Mouse (Mus musculus): Measurements from ENCODE around the gene Tomm7.
"Not testable (repeated sequence)": the region's sequence is repeated elsewhere in the genome, so short reads cannot be mapped to it uniquely, and the experiment has no call there.

Gene Tomm7

DNA sequence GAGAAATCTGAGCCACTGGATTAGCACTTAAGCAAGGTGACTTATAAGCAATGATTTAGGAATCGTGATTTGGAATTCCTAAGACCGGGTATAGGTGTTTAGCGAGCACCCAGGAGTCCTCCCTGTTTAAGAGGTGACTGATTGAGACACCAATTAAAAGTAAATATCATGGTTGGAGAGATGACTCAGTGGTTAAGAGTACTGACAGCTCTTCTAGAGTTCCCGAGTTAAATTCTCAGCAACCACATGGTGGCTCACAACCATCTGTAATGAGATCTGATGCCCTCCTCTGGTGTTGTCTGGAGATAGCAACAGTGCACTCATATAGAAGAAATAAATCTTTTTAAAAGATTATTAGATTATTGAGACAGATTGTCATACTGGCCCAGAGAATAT lies 7.2 kb upstream of the Tomm7 start:
- DNase-seq (ENCODE audit: low spot score in 2 of 2): not testable (repeated sequence)

DNA sequence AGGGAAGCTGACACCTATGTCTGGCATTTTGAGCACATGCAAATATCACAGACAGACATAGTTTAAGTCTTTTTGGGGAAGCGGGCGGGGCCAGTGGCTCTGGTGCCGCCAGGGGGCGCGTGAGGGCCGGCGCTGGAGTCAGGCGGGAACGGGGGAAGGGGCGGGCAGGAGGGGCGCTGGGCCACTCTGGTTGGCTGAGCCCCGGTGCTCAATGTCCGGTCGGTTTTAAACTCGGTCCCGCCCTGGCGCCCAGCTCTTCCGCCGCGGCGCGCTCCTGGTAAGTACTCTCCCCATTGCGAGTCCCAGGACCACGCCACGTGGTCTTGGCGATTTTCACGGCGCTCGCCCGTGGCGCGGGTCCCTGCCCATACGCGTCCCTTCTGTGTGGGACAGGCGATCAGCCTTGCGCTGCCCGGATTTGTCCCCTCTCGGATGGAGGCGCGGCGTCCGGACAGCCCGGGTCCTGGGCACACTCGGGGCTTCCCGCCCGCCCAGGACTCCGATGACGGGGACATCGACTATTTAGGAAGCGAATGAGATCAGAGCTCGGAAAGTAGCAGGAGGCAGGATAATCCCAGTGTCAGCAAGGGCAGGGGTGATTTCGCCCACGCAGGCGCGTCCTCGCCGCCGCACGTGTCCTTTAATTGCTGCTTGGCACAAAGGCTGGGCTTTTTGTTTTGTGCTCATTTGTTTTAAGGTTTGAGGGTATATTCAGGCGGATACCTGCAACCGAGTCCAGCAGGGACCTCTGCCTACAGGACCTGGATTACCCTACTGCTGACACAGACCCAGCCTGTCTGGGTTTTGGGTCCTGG lies 6.6 kb upstream of the Tomm7 start:
- DNase-seq (ENCODE audit: low spot score in 2 of 2): peak; percentile 50 to 90

DNA sequence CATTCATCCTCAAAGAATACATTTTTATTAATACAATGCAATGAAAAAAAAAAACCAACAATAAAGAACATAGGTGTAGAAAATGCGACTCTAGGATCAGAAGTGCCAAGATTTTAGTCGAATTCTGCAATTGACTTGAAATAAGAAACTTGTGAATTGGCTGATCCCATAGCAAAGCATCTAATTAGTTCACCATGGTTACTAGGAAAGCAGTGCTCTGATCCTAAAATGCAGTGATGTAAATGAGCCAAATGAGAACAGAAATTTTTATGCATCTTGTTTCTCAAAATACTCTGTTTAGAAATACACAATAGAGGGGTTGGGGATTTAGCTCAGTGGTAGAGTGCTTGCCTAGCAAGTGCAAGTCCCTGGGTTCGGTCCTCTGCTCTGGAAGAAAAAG lies 1.2 kb upstream of the Tomm7 start:
- no peak for DNase-seq (ENCODE audit: low spot score in 2 of 2)

DNA sequence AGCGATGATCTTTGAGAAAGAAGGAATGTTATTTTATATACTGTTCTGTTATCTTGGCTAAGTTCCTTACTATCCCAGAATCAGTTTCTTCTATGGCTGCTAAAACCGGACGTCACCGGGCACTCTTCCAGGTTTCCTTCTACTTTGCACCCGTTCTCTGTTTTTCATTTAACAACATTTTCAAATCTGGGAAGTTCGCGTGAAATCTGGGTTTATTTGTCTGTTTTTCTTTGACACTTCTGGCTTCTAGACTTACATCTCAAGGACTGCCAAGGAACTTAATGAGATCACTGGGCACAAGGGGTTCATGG lies 525 bp upstream of the Tomm7 start:
- DNase-seq (ENCODE audit: low spot score in 2 of 2): peak in 1 of 2 experiments; percentile 34

DNA sequence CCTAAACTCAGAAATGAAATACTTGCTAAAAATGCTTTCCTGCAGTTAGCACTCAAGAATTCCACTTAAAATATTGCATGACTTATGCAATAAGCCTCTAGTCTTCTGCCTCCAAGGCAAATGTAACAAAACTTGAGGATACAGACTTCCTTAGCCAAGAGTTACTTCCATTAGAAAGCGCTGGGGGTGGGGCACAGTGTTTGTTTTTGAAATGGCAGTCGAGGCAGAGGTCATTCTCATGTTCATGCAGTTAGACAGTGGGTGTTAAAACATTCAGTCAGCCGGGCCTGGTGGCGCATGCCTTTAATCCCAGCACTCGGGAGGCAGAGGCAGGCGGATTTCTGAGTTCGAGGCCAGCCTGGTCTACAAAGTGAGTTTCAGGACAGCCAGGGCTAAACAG lies 5.8 kb downstream of the Tomm7 start:
- no peak for DNase-seq (ENCODE audit: low spot score in 2 of 2)

DNA sequence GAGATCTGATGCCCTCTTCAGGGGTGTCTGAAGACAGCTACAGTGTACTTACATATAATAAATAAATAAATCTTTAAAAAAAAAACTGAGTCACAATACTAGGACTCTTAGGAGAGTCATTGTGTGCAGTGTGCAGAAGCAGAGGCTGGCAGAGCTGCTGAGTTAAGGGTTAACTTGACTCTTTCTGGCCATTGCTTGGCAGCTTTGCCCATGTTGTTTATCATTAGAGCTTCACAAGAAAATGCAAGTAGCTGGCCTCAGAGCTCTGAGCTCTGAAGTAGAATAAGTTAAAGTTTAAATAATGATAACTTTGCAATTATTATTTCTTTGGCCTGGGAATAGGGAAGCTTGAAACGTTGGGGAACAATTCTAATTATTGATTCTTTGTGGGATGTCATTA lies 8.3 kb downstream of the Tomm7 start:
- DNase-seq (ENCODE audit: low spot score in 2 of 2): not testable (repeated sequence)

DNA sequence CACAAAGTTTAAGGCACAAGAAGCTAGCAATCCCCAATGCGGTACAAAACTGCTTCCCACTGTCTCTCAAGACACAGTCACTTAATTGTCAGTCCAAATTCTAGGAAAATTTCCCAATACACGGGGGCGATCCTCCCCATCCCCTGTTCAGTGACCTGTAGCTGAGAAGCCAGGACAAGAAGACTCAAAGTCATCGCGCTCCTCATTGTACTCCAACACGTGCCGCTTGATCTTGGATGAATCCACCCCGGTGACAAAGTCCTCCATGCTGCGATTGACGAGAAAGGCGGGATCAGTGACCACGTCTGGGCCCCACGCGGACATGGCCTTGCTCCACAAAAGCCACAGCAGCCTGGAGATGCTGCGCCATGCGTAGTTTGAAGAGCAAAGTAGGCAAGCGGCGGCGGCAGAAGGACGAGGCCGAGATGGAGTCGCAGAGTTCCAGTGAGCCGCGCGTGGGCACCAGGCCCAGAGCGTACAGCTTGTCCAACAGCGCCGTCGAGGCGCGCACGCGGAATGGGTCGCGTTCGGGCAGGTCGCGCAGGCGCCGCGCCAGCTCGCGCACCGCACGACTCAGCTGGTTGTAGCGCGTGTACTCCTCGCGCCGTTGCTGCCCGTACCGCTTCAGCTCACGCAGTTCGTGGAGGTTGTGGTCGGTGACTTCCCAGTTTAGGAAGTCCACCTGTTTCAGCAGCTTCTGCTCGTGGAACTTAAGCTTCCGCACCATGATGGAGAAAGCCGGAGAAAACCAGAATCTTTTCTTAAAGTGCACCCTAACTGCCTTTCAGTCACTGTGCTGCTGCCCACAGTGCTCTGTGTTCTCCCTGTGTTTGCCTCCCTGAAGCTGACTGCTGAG lies 12.8 kb downstream of the Tomm7 start:
- DNase-seq (ENCODE audit: low spot score in 2 of 2): no peak

GRCm38 (mm10) chr5:23826321-23827004 lies 17.5 kb downstream of the Tomm7 start:
- DNase-seq (ENCODE audit: low spot score in 2 of 2): peak in 1 of 2 experiments; percentile 17

DNA sequence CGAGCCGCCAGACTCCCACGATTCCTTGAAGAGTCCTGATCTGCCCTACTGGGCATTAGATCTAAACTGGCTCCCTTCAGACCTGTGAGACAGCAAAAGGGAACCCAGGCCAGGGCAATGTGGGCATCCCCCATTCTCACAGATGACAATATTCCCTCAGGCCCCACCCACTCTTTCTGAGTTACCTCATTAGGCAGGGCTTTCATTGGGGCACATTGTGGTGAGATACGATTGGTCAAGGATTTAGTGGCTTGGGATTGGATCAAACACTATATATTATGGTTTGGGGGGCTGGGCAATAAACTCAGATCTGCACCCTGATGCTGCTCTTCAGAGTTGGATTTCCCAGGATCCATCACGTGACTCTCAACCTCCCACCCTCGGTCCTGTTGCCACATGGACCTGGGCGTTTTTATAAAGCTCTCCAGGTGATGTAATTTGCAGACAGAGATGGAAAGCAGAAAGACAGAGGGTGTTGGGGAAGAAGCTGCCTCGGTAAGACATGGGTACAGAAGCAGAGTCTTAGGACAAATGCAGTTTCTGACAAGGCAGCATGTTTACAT lies 19.7 kb downstream of the Tomm7 start:
- DNase-seq (ENCODE audit: low spot score in 2 of 2): no peak

GRCm38 (mm10) chr5:23822306-23822705 lies 21.7 kb downstream of the Tomm7 start:
- DNase-seq (ENCODE audit: low spot score in 2 of 2): no peak

DNA sequence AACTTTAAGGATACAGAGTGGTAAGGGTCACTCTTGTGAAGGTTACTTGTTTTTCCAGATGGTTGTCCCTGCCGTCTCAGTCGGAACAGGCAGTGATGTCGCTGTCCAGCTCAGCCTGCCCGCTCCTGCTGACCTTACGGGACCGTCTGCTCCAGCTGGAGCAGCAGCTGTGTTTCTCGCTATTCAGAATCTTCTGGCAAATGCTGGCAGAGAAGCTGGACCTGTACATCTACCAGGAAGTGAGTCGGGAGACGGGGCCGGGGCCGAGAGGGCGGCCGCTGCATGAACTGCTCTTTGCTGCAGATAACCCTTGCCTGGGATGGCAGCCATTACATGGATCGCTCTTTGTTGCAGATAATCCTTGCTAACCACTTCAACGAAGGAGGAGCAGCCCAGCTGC lies 27.3 kb downstream of the Tomm7 start:
- no peak for DNase-seq (ENCODE audit: low spot score in 2 of 2)

DNA sequence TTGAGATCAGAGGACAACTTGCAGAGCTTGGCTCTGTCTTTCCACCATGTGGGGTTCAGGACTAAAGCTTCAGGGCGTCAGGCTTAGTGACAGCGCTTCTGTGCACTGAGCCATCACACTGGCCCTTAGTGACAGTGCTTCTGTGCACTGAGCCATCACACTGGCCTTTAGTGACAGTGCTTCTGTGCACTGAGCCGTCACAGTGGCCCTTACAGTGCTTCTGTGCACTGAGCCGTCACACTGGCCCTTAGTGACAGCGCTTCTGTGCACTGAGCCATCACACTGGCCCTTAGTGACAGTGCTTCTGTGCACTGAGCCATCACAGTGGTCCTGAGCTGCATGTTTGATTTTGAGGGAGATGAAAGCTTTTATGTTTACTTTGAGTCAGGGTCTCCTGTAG lies 29.1 kb downstream of the Tomm7 start:
- DNase-seq (ENCODE audit: low spot score in 2 of 2): no peak

- DNase-seq (ENCODE audit: low spot score in 2 of 2): no peak
Observed at GRCm38 (mm10) chr5:23792726-23793125, 51.2 kb downstream of the Tomm7 start.

DNA sequence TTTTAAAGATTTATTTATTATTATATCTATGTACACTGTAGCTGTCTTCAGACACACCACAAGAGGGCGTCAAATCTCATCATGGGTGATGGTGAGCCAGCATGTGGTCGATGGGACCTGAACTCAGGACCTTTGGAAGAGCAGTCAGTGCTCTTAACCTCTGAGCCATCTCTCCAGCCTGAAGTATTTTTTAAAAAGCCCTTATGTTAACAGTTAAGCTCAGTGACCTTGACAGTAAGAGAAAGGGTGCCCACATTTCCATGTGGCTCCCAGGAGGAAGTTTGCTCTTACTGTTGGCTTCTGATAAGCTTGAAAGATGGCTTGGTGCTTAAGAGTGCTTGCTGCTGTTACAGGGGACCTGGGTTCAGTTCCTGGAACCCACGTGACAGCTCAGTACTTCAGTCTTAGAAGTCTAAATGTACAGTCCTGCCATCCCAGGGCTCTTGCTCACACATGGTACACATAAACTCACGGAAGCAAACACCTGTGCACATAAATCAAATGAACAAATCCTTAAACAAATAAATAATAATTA lies 54.8 kb downstream of the Tomm7 start:
- DNase-seq (ENCODE audit: low spot score in 2 of 2): no peak
